Mouse (Mus musculus): ENCODE results near the gene Ccnl1. TPM values are rescaled to one million over a fixed set of nuclear protein-coding genes. Genes with fewer than 3 reads are reported as not detected.

Gene Ccnl1
- polyA plus RNA-seq, 1 experiment, result 6.3 TPM

DNA sequence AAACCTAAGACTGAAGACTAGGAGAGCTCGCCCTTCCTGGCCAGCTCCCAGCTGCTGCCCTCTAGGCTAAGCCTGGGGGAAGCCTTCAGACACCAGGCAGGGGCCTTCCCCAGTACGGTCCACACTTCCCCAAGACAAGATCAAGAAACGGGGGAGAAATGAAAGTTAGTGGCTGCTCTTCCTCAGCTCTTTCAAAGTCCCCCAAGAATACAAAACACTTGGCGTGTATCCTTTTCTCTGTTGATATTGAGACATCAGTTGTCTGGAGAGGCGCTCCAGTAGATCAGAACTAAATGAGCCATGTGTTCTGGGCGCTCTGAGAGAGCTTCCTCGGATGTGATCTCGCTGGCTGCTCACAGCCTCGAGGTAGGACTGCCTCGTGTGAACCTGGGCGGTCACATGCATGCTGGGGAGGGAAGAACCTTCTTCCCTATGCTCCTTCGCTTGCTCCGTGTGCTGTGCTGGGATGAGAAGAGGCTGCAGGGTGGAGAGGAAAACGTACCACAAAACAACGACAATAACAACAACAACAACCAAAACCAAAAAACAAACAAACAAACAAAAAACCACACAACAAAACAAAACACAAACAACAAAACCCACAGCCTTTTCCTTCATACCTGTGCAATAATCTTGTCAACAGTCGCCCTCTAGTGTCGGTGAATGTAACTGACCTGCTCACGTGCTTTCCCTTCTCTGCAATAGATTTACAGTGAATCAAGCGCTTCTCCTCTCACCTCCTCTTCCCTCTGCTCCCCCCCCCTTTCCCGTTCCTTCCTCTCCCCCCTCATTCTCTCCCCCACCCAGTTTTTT, 28.0 kb downstream of the Ccnl1 start:
- no peaks in the 10 kb centered on the region for H3K27me3 ChIP-seq (ENCODE audit: control insufficient read depth)
- no peak overlapping the region for H3K4me3 ChIP-seq (replicated peaks)
- H3K4me1 ChIP-seq (ENCODE audit: control insufficient read depth), result peaks cover 12% of the 10 kb centered on the region
- no peaks in the 10 kb centered on the region for H3K9me3 ChIP-seq (ENCODE audit: control insufficient read depth, low read length)
- TF ChIP-seq TAL1 (IDR thresholded peaks at IDR 0.05; ENCODE audit: low read length) (no peak), GATA1 (IDR thresholded peaks at IDR 0.05; ENCODE audit: low read length) (no peak)
- no peaks in the 10 kb centered on the region for H3K36me3 ChIP-seq (ENCODE audit: control insufficient read depth)

DNA sequence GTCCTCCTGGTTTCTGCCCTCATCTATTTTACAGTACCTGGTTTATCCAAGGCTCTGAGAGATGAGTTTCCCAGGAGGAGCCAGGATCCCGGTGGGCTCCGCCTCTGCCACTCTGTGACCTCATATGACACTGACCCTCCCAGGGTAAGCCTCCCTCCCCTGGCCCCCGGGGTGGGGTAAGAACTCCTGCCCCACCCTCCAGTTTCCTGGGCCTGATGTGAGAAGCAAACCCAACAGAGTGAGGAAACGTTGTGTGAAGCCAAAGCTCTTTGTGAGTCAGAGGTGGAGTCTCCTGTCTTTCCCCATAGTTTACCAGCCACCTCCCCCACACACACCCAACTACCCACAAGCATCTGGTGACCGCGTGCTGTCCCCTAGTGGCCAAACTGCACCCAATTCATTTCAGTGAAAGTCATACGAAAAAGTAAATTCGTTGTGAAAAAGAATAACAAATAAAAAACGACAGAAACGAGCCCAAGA, 28.7 kb downstream of the Ccnl1 start:
- H3K9me3 ChIP-seq (ENCODE audit: control insufficient read depth, low read length), result no peaks in the 10 kb centered on the region
- no peak for TF ChIP-seq GATA1 (IDR thresholded peaks at IDR 0.05; ENCODE audit: low read length)
- TF ChIP-seq TAL1 (IDR thresholded peaks at IDR 0.05; ENCODE audit: low read length), result no peak
- H3K36me3 ChIP-seq (ENCODE audit: control insufficient read depth), result no peaks in the 10 kb centered on the region
- no peaks in the 10 kb centered on the region for H3K27me3 ChIP-seq (ENCODE audit: control insufficient read depth)
- H3K4me1 ChIP-seq (ENCODE audit: control insufficient read depth), result peaks cover 14% of the 10 kb centered on the region
- no peak overlapping the region for H3K4me3 ChIP-seq (replicated peaks)

DNA sequence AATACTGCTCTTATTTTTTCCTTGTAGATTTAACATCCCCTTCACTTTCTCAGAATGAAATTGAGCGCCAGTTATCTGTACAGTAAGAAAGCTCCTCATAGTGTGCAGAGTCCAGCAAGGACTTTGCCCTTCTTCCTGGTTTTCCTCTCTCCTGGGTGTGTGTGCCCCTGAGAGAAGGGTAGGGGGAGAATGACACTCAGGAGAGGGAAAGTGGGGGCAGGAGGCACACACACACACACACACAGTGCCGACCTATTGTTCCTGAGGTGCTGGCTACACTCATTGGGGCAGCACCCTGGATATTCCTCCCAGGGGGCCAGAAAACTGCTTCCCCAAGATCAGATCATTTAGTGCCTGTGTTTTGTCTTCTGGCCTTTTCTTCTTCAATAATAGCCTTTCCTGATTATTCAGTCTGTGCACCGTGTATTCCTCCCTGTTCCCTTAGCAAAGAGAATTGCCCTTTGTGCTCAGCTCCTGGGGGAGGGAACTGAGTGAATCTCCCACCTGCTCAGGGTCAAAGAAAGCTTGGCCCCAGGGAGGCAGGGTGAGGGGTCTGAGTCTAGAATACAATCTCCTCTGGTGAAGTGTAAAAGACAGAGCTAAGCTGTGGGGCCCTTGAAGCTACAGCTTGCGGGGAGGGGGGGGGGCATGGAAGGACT, 29.3 kb downstream of the Ccnl1 start:
- H3K4me1 ChIP-seq (ENCODE audit: control insufficient read depth), result peaks cover 14% of the 10 kb centered on the region
- H3K9me3 ChIP-seq (ENCODE audit: control insufficient read depth, low read length), result no peaks in the 10 kb centered on the region
- H3K36me3 ChIP-seq (ENCODE audit: control insufficient read depth), result no peaks in the 10 kb centered on the region
- no peak overlapping the region for H3K4me3 ChIP-seq (replicated peaks)
- TF ChIP-seq GATA1 (IDR thresholded peaks at IDR 0.05; ENCODE audit: low read length) (no peak), TAL1 (IDR thresholded peaks at IDR 0.05; ENCODE audit: low read length) (no peak)
- H3K27me3 ChIP-seq (ENCODE audit: control insufficient read depth), result no peaks in the 10 kb centered on the region

DNA sequence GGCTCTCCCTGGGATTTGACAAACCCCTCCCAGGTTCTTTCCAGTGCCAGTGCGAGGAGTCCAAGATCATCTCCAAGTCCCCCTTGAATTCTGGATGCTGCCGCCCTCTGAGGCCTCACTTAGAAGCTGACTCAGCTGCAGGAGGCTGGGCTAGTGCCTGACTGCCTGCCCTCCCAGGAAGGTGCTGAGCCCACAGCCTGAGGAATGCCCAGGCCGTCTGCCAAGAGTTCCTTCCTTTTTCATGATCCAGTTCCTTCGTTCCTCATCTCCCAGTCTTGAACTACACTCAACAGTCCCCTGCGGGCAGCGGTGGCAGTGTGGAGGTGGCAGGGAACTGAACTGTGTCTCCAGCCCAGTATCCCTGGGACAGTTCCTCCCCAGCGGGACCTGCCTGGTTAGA, 30.4 kb downstream of the Ccnl1 start:
- no peak for TF ChIP-seq GATA1 (IDR thresholded peaks at IDR 0.05; ENCODE audit: low read length)
- TF ChIP-seq TAL1 (IDR thresholded peaks at IDR 0.05; ENCODE audit: low read length), result no peak
- Histone ChIP-seq H3K4me3 (replicated peaks) (no peak overlapping the region), H3K27me3 (ENCODE audit: control insufficient read depth) (no peaks in the 10 kb centered on the region), H3K9me3 (ENCODE audit: control insufficient read depth, low read length) (no peaks in the 10 kb centered on the region), H3K36me3 (ENCODE audit: control insufficient read depth) (no peaks in the 10 kb centered on the region), H3K4me1 (ENCODE audit: control insufficient read depth) (peaks cover 14% of the 10 kb centered on the region)

DNA sequence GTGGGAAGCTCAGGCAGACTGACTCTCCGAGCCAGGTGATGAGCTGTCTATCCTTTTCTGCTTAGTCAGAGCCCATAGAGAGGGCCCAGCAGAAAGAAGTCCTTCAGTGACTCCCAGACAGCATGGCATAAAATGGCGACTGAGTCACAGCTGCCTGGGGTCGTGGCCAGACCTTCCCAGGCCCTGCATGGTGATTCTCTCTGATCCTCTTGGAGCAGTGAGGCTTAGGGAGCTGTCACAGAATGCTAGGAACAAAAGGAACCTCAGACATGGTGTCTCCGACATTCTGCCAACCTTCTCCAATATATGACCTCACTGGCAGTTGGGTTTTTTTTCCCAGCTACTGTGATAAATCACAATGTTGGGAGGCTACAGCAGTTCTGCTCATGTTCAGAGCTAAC, 30.9 kb downstream of the Ccnl1 start:
- Histone ChIP-seq H3K4me3 (replicated peaks) (no peak overlapping the region), H3K36me3 (ENCODE audit: control insufficient read depth) (no peaks in the 10 kb centered on the region), H3K9me3 (ENCODE audit: control insufficient read depth, low read length) (no peaks in the 10 kb centered on the region), H3K27me3 (ENCODE audit: control insufficient read depth) (0 out of 2 replicates have a peak, but pooled peaks cover 2% of the 10 kb centered on the region), H3K4me1 (ENCODE audit: control insufficient read depth) (peaks cover 14% of the 10 kb centered on the region)
- TF ChIP-seq TAL1 (IDR thresholded peaks at IDR 0.05; ENCODE audit: low read length), result no peak
- no peak for TF ChIP-seq GATA1 (IDR thresholded peaks at IDR 0.05; ENCODE audit: low read length)

DNA sequence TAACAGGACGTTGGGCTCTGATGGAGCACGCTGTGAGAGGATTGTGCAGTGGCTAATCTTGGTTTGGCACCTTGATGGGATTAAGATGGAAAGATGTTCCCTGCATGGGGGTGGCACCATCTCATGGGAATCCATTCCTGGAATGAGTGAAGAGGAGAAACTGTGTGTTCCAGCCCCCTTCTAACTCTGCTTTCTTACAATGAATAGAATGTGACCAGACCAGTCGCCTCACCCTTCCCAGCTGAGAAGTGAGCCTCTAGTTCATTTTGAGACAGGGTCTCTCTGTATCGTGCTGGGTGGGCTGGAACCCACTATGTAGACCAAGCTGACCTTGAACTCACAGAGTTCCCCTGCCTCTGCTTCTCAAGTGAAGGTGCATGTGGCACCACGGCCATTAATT, 31.6 kb downstream of the Ccnl1 start:
- TF ChIP-seq GATA1 (IDR thresholded peaks at IDR 0.05; ENCODE audit: low read length) (no peak), TAL1 (IDR thresholded peaks at IDR 0.05; ENCODE audit: low read length) (no peak)
- 0 out of 2 replicates have a peak, but pooled peaks cover 2% of the 10 kb centered on the region for H3K27me3 ChIP-seq (ENCODE audit: control insufficient read depth)
- peaks cover 14% of the 10 kb centered on the region for H3K4me1 ChIP-seq (ENCODE audit: control insufficient read depth)
- H3K9me3 ChIP-seq (ENCODE audit: control insufficient read depth, low read length), result no peaks in the 10 kb centered on the region
- H3K4me3 ChIP-seq (replicated peaks), result no peak overlapping the region
- no peaks in the 10 kb centered on the region for H3K36me3 ChIP-seq (ENCODE audit: control insufficient read depth)

DNA sequence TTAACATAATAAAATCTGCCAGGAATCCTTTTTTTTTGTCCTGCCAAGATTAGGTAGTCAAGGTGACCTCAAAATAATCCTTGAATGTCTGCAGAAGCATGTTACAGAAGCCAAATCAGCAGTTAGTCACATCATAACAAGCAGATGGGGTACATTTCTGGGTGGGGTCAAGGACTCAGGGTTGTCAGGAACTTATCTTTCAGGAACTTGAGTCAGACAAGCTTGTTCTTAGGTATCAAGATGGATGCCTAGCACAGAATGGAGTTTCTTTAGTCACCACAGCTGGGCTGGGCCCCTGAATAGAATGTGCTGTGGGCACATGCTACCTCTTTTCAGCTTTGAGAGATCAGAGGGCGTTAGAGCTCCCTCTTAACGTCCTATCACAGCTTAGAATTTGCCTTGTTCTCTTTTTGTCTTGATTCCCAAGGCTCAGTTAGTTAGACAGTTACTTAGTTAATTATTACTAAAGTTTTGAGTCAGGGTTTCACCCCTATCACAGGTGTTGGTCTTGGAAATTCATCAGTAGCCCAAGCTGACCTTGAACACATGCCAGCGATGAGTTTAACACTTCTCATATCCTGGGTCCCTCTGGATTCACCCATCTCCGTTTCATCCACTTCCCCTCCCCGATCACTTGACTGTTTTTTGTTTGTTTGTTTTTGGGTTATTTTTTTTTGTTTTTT, 32.9 kb downstream of the Ccnl1 start:
- H3K4me3 ChIP-seq (replicated peaks), result no peak overlapping the region
- no peak for TF ChIP-seq GATA1 (IDR thresholded peaks at IDR 0.05; ENCODE audit: low read length)
- H3K27me3 ChIP-seq (ENCODE audit: control insufficient read depth), result 0 out of 2 replicates have a peak, but pooled peaks cover 2% of the 10 kb centered on the region
- no peaks in the 10 kb centered on the region for H3K9me3 ChIP-seq (ENCODE audit: control insufficient read depth, low read length)
- no peaks in the 10 kb centered on the region for H3K36me3 ChIP-seq (ENCODE audit: control insufficient read depth)
- peaks cover 14% of the 10 kb centered on the region for H3K4me1 ChIP-seq (ENCODE audit: control insufficient read depth)

DNA sequence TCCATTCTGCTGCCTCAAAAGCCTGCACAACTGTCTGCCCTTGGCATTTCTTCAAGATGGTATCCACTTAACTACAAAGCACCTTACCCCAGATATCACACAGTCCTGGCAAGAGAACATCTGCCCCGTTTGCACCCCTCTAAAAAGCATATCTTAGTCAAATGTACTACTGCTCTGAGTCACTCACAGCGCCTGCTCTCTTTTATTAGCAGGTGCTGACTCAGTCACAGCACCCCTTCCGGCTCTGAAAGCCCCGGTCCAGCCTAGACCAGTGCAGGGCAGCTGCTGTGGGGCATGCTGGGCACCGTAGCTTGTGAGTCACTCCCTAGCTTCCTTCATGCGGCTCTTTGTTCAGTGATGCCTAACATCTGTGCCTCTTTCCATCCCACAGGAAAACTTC, 35.6 kb downstream of the Ccnl1 start:
- TF ChIP-seq TAL1 (IDR thresholded peaks at IDR 0.05; ENCODE audit: low read length) (no peak), GATA1 (IDR thresholded peaks at IDR 0.05; ENCODE audit: low read length) (no peak)
- no peaks in the 10 kb centered on the region for H3K9me3 ChIP-seq (ENCODE audit: control insufficient read depth, low read length)
- H3K27me3 ChIP-seq (ENCODE audit: control insufficient read depth), result 0 out of 2 replicates have a peak, but pooled peaks cover 2% of the 10 kb centered on the region
- H3K4me3 ChIP-seq (replicated peaks), result no peak overlapping the region
- peaks cover 4% of the 10 kb centered on the region for H3K4me1 ChIP-seq (ENCODE audit: control insufficient read depth)
- H3K36me3 ChIP-seq (ENCODE audit: control insufficient read depth), result no peaks in the 10 kb centered on the region

DNA sequence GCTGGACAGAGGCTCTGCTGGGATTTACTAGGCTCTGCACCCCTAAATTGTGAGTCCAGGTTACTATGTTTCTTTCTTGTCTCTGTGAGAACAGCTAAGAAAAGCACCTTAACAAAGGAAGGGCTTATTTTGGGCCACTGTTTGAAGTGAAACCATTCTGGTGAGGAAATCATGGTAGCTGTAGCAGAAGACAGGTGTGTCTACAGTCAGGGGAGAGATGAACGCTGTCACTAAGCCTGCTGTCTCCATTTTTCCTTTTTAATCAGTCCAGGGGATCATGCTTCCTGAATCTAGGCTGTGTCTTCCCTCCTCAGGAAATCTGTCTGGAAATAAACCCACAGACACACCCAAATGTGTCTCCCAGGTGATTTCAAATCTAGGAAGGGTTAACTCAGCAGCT, 36.4 kb downstream of the Ccnl1 start:
- Histone ChIP-seq H3K9me3 (ENCODE audit: control insufficient read depth, low read length) (no peaks in the 10 kb centered on the region), H3K36me3 (ENCODE audit: control insufficient read depth) (no peaks in the 10 kb centered on the region), H3K27me3 (ENCODE audit: control insufficient read depth) (0 out of 2 replicates have a peak, but pooled peaks cover 2% of the 10 kb centered on the region), H3K4me1 (ENCODE audit: control insufficient read depth) (peaks cover 4% of the 10 kb centered on the region), H3K4me3 (replicated peaks) (no peak overlapping the region)
- no peak for TF ChIP-seq GATA1 (IDR thresholded peaks at IDR 0.05; ENCODE audit: low read length)
- no peak for TF ChIP-seq TAL1 (IDR thresholded peaks at IDR 0.05; ENCODE audit: low read length)
